Mouse (Mus musculus): ENCODE measurements around the gene Dnah3.

DNA sequence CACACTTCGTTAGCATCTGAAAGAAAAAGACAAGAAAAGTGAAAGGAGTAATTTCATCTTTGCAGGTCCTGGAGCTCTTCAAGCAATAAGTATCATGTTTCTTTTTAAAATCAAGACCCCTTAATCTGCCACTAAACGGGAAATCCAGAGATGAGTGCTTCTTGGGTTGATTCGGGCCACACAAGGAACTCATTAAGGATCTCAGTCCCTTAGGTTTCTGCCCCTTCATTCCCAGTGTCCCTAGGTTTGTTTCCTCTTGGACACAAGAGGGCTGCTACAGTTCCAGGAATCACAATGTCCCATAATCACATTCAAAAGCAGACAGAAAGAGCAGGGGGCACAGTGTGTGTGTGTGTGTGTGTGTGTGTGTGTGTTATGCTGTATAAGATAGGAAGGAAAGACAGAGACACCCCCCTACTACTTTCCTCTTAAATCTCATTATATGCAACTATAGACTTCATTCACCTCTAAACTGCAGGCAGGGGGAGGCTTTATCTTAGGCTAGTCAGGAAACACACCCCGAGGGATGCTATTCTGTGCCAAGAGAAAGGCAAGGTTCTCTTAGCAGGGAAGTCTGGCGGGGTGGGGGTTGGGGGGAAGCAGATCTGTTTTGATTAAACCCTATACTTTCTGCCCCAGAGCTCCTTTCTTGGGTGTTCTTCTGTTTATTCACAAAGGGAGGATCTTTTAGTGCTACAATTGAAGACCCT lies 32.1 kb upstream of the Dnah3 start:
- TF ChIP-seq CTCF (IDR thresholded peaks at IDR 0.05; ENCODE audit: borderline replicate concordance, insufficient read depth, low read length) = no peak
- TF ChIP-seq POLR2A (IDR thresholded peaks at IDR 0.05; ENCODE audit: low read depth, low read length) = no peak

Measured in embryonic fibroblast, embryonic 13.5 days (primary cell).